Mouse (Mus musculus) ovary, postnatal 36 days (tissue): ENCODE results near the gene Gm28729.
A peak's percentile ranks its signal among the peaks of the same experiment; 100 is the strongest.
"Not testable (repeated sequence)": the region's sequence is repeated elsewhere in the genome, so short reads cannot be mapped to it uniquely, and the experiment has no call there.

Source experiments
- DNase-seq: peaks from one replicate; pipeline ENCODE4 v3.0.0; 2022; ENCODE audit warnings: low spot score, mixed read lengths

The Gm28729 gene

GRCm38 (mm10) chr9:96521574-96521973, 3.5 kb downstream of the Gm28729 start:
- DNase-seq = not testable (repeated sequence)

- DNase-seq = no peak
Observed at GRCm38 (mm10) chr9:96517429-96517828, 7.6 kb downstream of the Gm28729 start.

GRCm38 (mm10) chr9:96516806-96517205, 8.3 kb downstream of the Gm28729 start:
- DNase-seq = no peak

DNA sequence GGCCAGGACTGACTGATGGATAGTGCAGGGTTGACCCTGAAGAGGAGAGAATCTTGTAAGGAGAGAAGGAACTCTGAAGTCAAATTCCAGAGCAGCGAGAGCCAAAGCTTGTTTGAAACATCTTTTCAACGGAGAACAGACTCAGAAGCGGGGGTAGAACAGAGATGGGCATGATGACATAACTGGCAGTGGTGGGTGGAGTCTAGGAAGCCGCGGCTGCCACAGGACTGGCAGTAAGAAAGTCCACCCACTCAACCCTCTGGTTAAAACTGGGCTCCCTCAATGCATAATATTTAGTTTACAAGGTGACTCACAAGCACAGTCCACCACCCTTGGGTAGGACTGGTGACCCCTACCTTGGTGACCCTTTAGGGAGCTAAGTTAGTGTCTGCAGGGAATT, 9.3 kb downstream of the Gm28729 start:
- DNase-seq = no peak

DNA sequence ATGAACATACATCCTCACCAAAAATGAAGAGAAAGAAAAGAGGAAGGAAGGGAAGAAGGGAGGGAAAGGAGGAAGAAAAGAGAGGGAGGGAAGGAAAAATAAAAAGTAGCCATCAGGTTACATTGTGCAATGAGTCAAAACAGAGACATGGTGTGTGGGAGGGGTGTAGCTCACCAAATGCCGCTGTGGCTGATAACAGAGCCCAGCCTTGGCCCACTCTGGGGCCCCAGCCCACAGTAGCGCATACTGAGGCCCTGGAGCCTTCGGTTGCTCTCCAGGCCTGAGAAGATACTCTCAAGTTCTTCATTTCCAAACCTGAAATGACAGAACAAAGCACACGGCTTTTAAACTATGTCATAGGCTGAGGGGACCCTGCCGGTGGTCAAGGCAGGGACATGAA, 10.8 kb downstream of the Gm28729 start:
- no peak for DNase-seq

DNA sequence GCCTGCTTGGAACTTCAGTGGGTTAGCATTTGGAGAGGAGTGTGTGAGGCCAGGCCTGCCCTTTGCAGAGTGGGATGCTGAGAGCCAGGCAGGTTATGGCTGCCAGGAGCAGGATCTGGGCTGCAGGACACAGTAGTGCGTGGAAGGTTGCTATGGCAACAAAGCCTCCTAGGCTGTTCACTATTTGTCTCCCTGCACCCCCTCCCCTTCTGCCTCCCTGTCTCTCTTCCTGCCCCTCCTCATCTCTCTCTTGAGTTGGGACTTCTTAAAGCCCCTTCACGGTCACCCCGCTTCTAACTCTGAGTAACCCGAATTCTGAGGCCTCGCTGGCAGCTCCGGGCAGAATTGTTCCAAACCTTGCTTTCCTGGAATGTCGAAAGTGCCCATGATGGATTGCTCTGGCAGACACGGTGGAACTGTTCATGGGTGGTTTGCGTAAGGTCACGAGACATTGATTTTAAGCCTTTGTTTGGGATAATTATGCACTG, 19.0 kb downstream of the Gm28729 start:
- peak; percentile 41 for DNase-seq

DNA sequence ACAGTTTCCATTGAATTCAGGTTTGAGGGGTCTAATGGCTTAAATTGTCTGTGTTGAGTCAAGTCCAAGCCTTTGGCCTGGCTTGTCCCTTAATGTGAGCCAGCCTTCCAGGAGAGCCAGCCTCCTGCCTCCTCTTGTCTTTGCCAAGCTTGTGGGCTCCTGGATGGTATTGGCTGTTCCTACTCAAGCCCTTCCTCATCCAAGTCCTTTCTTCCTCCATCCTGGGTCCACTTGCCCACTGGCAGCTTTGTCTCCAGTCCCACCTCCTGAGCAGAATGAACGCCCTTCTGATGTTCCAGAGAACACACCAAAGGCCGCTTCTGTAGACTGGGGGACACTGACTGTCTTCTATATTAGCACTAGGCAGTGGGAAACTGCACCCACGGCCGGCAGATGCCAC, 19.9 kb downstream of the Gm28729 start:
- DNase-seq = no peak

- DNase-seq = no peak
Observed at GRCm38 (mm10) chr9:96504116-96504895, 20.8 kb downstream of the Gm28729 start.

DNA sequence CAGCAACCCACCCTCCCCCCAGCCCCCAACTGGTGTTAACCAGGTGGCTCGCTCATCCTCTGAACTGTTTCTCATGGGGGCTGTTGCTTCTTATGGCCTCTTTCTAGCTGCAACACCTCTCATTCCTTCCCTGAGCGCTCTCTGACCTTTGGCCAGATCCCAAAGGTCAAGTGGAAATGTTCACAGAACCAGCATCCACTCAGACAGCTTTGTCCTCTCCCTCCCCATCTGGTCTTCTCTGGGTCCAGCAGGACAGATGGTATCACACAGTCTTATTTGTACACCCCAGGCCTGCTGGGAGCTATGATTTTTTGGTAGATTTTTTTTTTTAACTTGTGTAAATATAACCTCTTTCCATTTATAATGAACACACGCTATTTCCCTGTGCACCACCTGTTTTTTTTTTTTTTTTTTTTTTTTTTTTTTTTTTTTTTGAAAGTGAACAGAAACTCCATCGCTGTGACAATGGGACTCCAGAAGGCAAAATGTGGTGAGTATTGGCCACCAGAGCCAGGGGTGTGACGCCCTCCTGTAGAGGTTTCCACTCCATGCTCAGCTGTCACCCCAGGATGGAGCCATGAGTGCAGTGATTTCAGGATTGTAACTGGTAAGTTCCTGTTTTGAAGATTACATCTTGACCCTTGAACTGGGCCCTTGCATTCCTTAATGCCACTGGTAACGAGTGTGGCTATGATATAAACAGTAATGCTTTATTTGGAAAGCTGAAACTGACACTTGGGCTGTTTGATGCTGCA, 22.0 kb downstream of the Gm28729 start:
- DNase-seq = no peak

DNA sequence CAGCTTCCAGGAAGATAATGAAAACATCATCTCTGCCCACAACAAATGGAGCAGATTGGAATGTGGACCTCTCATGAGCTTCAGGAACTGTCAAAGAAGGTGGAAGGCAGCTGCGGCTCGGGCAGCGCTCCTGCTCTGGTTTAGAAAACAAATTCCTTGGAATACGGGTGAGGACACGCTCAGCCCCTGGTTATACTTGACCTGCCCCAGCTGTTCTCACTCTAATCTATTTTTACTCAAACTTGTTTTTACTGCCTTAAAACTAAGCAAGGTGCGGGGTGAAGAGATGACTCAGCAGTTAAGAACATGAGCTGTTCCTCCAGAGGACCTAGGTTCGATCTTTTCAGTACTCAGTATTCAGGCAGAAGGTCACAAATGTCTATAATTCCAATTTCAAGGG, 23.8 kb downstream of the Gm28729 start:
- DNase-seq = no peak

DNA sequence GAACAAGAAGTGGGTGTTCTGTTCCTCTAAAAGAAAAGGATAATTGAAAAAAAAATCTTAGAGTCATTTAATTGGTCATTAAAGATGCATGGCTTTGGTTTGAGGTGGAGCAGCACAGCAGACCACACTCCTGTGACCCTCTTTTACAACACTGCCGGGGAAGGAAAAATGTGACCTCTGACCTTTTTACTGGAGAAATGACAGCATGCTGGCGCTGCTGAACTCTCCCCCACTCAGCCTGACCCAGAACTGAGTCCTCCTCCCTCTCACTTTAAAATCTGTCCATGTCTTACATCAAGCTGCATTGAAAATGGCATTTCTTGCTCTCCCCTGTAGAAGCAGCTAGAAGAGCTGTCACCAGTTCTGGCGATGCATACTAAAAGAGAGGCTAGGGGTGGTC, 31.9 kb downstream of the Gm28729 start:
- no peak for DNase-seq

DNA sequence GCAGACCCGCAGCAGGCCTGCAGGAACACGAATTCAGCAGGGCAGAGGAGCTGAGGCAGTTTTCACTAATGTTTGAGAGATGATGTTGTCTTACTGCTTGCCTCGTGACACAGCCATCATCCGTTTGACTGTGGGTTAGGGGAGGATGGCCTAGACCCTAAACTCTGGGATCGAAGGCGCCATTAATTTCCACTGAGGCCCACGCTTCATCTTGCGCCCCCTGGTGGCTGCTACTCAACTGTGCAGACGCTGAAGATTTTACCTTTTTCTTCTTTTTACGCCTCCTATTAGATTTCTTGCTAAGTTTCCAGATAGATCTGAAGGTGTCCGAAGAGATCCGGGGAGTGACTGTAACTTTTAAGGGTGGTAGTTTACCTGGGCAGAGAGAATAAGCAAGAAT, 33.3 kb downstream of the Gm28729 start:
- DNase-seq = no peak

DNA sequence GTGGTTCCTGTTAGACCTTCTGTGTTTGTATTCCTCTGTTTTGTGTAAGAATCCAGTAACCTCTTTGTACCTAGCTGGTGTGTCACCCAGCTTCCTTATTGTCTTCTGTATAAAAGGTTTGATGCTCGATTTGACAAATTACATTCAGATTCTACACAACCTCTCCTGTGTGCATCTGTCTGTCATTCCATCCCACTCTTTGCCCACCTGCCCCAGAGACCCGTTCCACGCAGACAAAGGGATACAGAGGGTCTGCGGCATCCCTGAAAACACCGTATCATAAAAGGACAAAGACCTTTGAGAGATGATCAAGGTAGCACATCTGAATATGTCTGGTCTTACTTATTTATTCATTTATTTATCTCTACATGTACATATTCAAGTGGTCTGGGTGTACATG, 37.2 kb downstream of the Gm28729 start:
- DNase-seq = not testable (repeated sequence)

- no peak for DNase-seq
Observed at GRCm38 (mm10) chr9:96483648-96484047, 41.4 kb downstream of the Gm28729 start.

DNA sequence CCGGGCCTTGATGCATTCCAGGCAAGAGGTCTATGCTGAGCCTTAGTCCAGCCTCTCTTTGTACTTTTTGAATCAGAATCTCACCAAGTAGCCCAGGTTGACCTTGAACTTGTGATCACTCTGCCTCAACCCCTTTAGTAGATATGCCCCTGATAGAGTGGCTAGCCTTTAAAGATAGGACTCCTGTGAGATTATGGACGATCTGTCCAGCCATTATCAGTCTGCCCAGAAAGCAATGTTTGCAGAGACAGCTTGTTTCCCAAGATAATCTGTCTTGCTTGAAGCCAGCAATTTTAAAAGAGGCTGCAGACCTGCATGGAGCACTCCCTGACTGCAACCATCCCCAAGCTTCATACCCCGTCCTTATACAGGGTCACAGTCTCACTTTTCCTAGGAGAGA, 42.0 kb downstream of the Gm28729 start:
- DNase-seq = no peak

DNA sequence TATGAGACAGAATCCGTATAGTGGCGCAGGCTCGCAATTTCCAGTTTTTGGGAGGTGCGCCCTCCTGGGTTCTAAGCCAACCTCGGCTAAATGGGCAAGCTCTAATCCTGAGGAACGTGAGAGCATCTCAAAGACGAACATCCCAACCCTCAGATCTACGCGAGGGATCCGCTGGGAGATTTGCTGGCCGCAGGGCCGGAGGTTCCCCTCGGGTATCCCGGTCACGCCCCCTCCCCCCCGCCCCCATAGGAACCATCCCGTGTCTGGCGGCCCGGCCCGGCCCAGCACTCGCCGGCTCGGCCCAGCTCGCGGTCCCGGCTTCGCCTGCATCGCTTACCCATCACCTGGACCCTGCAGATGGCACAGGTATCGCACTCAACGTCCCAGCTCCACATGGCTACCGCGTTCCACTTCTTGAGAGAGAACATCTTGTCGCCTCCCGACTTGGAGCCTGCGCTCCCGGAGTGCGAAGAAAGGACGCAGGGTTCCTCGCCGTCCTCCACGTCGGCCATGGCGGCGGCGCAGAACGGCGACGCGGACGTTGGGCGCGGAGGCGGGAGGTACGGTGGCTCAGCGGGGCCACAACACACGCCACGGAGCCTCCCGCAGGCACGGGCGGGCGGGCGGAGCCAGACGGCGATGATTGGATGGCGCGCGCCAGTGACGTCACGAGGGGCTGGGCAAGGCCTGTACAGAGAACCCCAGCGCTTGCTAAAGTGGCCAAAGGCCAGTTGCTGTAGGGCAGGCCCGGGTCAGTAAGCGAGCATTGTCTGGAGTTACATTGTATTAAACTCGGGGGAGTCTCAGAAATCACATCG, 46.8 kb downstream of the Gm28729 start, which contains the start of gene Rnf7:
Gene Rnf7 (minus strand): TSS at position 605 of the 818 bp plus-strand sequence.
- DNase-seq = peak; percentile 99

DNA sequence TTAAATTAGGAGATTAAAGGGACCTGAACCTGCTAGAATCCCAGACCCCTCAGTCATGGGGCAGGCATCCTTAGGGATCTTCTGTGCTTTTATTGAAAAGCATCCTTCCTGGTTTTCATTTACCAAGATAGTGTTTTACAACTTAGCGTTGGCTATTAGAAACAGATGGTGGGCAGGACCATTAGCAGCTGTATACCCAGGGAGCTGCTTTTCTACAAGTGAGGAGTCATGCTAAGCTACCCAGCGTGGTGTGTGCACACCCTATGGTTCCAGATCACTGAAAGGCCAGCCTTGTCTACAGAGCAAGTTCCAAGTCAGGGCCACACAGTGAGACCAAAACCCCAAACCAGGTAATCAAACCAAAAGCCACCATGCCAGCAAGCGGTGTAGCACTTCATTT, 52.7 kb downstream of the Gm28729 start:
- DNase-seq = no peak

DNA sequence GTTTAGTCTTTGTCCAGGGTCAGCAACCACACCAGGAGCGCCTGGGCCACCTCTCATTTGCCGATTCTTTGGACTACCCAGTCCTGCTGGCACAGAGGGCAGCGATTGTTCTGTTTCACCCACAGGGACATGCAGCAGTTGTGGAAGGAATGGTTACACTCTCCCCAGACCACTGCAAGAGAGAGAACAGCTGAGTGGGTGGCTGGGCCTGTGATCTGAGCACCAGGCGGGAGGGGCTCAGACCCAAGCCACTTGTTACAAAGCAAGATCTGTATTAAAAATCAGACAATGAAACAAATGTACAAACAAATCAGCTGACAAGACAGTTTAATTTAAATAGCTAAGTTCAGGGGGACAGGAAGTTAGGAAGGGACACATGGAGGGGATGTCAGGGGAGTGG, 53.4 kb downstream of the Gm28729 start:
- DNase-seq = not testable (repeated sequence)

- DNase-seq = no peak
Observed at GRCm38 (mm10) chr9:96470266-96470974, 54.6 kb downstream of the Gm28729 start.

DNA sequence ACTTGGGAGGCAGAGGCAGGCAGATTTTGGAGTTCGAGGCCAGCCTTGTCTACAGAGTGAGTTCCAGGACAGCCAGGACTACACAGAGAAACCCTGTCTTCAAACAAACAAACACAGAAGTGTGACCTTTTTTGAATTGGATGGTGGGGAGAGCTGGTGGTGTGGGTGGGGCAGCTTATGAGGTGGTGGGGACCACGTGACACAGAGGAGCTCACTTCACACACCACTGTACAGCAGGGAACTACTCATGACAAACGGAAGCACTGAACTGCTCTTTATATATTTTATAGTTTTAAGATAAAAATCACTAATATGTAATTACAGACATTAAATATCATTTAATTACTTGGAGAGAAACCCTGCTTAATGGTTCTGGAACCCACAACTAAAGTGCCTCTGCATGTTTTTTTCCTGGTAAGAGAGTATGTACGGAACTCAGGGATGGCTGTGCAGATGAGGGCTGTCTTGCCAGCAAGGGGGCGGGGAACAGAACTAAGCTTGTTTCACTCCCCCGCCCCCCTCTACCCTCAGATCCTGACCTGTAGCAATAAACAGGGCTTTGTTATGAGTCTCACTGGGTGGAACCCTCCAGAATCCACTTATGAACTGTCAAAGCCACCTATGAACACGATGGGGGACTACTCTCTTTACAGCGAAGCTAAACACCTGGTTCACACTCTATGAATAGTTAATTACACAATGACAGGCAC, 55.4 kb downstream of the Gm28729 start:
- no peak for DNase-seq

- DNase-seq = no peak
Observed at GRCm38 (mm10) chr9:96463708-96464107, 61.4 kb downstream of the Gm28729 start.
